Mouse (Mus musculus): ENCODE results near the gene Bcl2l11.
"Not testable (repeated sequence)": the region's sequence is repeated elsewhere in the genome, so short reads cannot be mapped to it uniquely, and the experiment has no call there.

DNA sequence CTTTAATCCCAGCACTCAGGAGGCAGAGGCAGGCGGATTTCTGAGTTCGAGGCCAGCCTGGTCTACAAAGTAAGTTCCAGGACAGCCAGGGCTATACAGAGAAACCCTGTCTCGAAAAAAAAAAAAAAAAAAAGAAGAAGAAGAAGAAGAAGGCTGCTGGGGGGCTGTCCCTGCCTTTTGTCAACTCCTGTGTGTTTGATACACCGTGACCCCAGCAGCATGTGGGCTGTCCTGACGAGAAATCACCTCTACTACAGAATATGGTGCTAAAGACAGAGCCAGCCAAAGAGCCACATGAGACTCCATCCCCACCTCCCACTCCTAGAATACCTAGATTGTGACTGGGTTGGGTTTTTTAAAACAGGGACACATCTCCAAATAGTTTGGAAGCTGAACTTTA lies 27.7 kb upstream of the Bcl2l11 start:
- not testable (repeated sequence) for TF ChIP-seq POLR2A (IDR thresholded peaks at IDR 0.05; ENCODE audit: borderline replicate concordance, insufficient read depth, low read length); CTCF (IDR thresholded peaks at IDR 0.05; ENCODE audit: borderline replicate concordance, insufficient read depth, low read depth, low read length)
